Mouse (Mus musculus) gastrocnemius, postnatal 10 days (tissue): Measurements from ENCODE around the gene Tnfaip3. TPM values are rescaled to one million over a fixed set of nuclear protein-coding genes. Genes with fewer than 3 reads are reported as not detected.

Experiments used
- DNase-seq: peaks from one replicate; pipeline ENCODE4 v3.0.0; 2021; ENCODE audit warnings: mixed read lengths
- total RNA-seq, 2 experiments: library from RNA; stranded (reverse); gene quantifications; 2 replicates each; pipeline ENCODE4 v1.2.3; 2021

Gene Tnfaip3
- total RNA-seq, 2 experiments from 2014 or later, result 4.7 to 8.8 TPM

DNA sequence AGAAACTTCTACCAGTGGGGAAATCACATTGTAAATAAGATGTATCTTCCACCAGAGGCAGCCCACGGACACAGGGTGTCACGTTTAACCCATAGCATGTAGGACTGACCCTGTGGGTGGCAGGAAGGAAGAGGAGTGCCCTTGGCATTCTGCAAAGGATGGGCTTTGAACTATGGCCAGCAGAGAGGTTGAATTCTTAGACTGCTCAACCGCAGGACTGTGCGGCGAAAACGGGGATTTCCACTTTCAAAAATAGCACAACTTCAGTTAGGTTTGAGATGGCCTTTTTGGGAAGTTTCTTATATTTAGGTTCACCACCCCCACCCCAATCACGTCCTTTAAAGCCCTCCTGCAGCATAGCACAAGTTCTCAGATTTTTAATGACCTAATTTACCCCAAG, 50.6 kb downstream of the Tnfaip3 start:
- DNase-seq, result no peak

DNA sequence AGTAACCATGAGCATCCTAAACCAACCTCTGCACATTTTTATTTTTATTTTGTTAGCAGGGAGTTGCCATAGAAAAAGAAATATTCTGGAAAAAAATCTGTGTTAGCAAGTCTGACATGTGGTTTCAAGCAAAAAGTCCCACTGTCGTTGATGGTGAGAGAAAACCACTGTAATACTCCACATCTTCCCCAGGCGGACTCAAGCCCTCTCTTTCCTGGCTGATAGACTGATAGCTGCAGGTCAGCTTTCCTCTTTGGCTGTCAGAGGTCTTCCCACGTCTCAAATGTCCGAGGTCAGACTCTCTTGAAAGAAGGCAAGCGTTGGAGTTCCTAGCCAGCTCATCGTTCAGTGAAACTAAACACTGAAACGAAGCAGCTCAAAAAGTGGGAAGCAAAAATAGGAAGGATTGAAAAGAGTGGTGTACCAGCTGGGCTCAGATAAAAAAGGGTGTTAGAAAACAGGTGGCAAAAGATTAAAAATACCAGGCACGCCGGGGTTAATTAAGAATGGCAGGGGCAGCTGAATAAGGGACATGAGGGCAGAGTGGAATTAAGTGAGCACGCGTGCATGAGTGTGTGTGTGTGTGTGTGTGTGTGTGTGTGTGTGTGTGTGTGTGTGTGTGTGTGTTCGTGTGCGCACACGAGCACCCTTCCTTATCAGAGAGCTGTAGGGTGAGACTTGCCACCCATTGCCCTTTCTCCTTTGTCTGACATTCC, 55.5 kb downstream of the Tnfaip3 start:
- DNase-seq, result no peak

DNA sequence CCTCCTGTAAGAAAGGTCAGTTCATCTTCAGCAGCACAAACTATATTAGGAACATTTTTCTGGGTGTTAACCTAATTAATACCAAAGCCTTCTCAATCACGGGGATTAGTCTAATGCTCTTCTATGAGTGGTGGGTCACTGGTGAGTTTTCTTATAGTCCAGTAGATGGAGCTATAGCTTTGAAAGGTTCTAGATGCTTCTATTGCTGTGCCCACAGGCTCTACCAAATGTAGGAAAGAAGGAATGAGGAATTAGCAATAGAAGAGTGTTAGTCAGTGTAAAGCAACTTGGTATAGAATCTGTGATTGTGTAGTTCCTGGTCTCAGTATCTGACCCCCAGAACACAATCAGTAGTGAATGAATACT, 61.8 kb downstream of the Tnfaip3 start:
- DNase-seq, result no peak

DNA sequence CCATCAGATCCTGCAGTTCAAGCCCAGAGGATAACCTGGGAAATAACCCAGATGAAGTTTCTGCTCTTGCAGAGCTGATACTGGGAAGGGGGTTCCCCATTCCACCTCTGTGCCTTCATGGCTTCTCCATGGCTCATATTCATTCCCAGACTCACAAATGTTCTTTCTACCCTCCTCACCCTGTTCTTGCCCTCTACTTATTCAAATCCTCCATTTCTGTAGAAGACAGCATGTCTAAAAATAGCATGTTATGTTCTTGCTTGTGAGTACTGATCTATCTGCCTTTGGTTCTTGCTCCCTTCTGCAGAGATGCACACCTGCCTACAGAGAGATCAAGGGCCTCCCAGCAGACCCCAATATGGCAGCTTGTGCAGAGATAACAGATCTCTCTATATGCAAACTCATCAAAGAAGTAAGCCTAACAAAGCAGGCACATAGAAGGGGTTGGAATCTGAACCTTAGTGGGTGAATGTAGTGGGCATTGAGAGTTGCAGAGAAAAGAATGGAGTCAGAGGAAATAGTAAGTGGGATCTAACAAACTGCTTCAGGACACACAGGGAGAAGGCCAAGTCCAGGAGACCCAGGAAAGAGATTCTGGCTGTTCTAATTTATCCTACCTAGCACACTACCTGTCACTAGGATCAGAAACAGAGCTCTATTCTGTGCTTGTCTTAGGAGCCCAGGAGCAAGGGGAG, 62.3 kb downstream of the Tnfaip3 start:
- no peak for DNase-seq

Other genes with a start within 250 kb of the Tnfaip3 start
- not detected for gene Gm4922, start 228.9 kb downstream of the Tnfaip3 start, total RNA-seq
- 1 to 10 TPM; 1.0 to 1.2 TPM for gene Perp, start 170.6 kb downstream of the Tnfaip3 start, total RNA-seq